Mouse (Mus musculus) megakaryocyte, embryonic 14.5 days (primary cell): ENCODE data around the gene Unc93b1.

Experiments used
- FLI1 ChIP-seq: IDR thresholded peaks from 2 replicates; pipeline ENCODE4 v1.6.1; 2012; ENCODE audit warnings: low read length, inconsistent platforms, mixed read lengths
- GATA1 ChIP-seq: IDR thresholded peaks from 3 replicates; pipeline ENCODE4 v1.6.1; 2012; ENCODE audit warnings: mixed read lengths, low read length, inconsistent platforms, borderline replicate concordance

- TF ChIP-seq GATA1 (no peak), FLI1 (no peak)
Measured at GRCm38 (mm10) chr19:3951461-3951860, 16.5 kb downstream of the Unc93b1 start.
